Mouse (Mus musculus) stomach, postnatal 0 days (tissue): ENCODE data around the gene Mup8. TPM values are rescaled to one million over a fixed set of nuclear protein-coding genes. Genes with fewer than 3 reads are reported as not detected.
"Not testable (repeated sequence)": the region's sequence is repeated elsewhere in the genome, so short reads cannot be mapped to it uniquely, and the experiment has no call there.

Experiments used
- ATAC-seq: fragments of 200-750 bp; cut with Nextera tagmentation; 2 replicates; pipeline ENCODE4 v1.8.0; 2017; ENCODE audit not compliant: low FRiP score, low TSS enrichment
- DNase-seq: peaks from one replicate; pipeline ENCODE4 v3.0.0-alpha.2; 2016; ENCODE audit warnings: low spot score
- H3K27ac ChIP-seq: fragments of 300-500 bp; sonication (generic); replicated peaks from 2 replicates; pipeline ENCODE4 v1.5.1; 2014; ENCODE audit warnings: mild to moderate bottlenecking, control low read depth
- H3K27me3 ChIP-seq: fragments of 300-500 bp; sonication (generic); 2 replicates; pipeline ENCODE4 v1.6.1; 2014; ENCODE audit warnings: low read length; ENCODE audit not compliant: control insufficient read depth, insufficient read depth
- H3K36me3 ChIP-seq: fragments of 300-500 bp; sonication (generic); 2 replicates; pipeline ENCODE4 v1.6.1; 2014; ENCODE audit warnings: low read length, mixed read lengths; ENCODE audit not compliant: control insufficient read depth, insufficient read depth
- H3K4me1 ChIP-seq: fragments of 300-500 bp; sonication (generic); replicated peaks from 2 replicates; pipeline ENCODE4 v1.6.1; 2014; ENCODE audit warnings: antibody characterized with exemption; ENCODE audit not compliant: control insufficient read depth, insufficient read depth
- H3K4me2 ChIP-seq: fragments of 300-500 bp; sonication (generic); replicated peaks from 2 replicates; pipeline ENCODE4 v1.6.1; 2014; ENCODE audit warnings: low read depth, mild to moderate bottlenecking, control low read depth, moderate library complexity
- H3K4me3 ChIP-seq: fragments of 300-500 bp; sonication (generic); 2 replicates; pipeline ENCODE4 v1.5.1; 2014; ENCODE audit warnings: low read depth, low read length, control low read depth
- H3K9ac ChIP-seq: fragments of 300-500 bp; sonication (generic); 2 replicates; pipeline ENCODE4 v1.6.1; 2014; ENCODE audit warnings: mild to moderate bottlenecking, low read length, control low read depth, mixed read lengths
- H3K9me3 ChIP-seq: fragments of 300-500 bp; sonication (generic); 2 replicates; pipeline ENCODE4 v1.6.1; 2016; ENCODE audit warnings: low read length; ENCODE audit not compliant: control insufficient read depth
- WGBS: fragments of 180-500 bp; shearing (Covaris S2); extraction: QIAGEN DNeasy Blood & Tissue Kit; methylation state at CpG from one replicate; pipeline ENCODE4 v1.1.7; 2014; 5-methylcytosine and 5-hydroxymethylcytosine counted together
- polyA plus RNA-seq: library from polyadenylated mRNA; unstranded; fragments of >200 nt; fragmentation: Nextera tagmentation; extraction: Ambion mirVana; gene quantifications from 2 replicates; pipeline ENCODE4 v1.2.1, GENCODE M21; 2015

Mup8 gene
- not detected in 2 replicates for polyA plus RNA-seq

- not testable (repeated sequence) for H3K4me3 ChIP-seq, H3K9me3 ChIP-seq, H3K9ac ChIP-seq, H3K4me2 ChIP-seq, ATAC-seq, H3K27me3 ChIP-seq, DNase-seq, H3K27ac ChIP-seq, H3K4me1 ChIP-seq, H3K36me3 ChIP-seq
- WGBS, result 80% methylated on average over 2 of the region's 3 CpGs
Measured at GRCm38 (mm10) chr4:60222499-60222898, at the start of gene Mup8. TSS of gene Mup8 (minus strand) at chr4:60222599.

GRCm38 (mm10) chr4:60265977-60266770, 43.8 kb upstream of the Mup8 start:
- not testable (repeated sequence) for DNase-seq, H3K4me2 ChIP-seq, H3K27me3 ChIP-seq, H3K4me3 ChIP-seq, H3K4me1 ChIP-seq, H3K9ac ChIP-seq, H3K9me3 ChIP-seq, H3K36me3 ChIP-seq, H3K27ac ChIP-seq, ATAC-seq
- WGBS, result 80% methylated on average over 9 of the region's 11 CpGs

GRCm38 (mm10) chr4:60262706-60263105, 40.3 kb upstream of the Mup8 start:
- H3K36me3 ChIP-seq, H3K9ac ChIP-seq, H3K4me1 ChIP-seq, ATAC-seq, H3K4me3 ChIP-seq, H3K9me3 ChIP-seq, DNase-seq, H3K27ac ChIP-seq, H3K4me2 ChIP-seq, H3K27me3 ChIP-seq: not testable (repeated sequence)
- 91% methylated on average over 3 of the region's 4 CpGs for WGBS

Other genes with a start within 250 kb of the Mup8 start
- gene Mup7, start 152.1 kb downstream of the Mup8 start, polyA plus RNA-seq, result not detected in 2 replicates
- not detected in 2 replicates for gene Mup2, start 68.3 kb downstream of the Mup8 start, polyA plus RNA-seq
- not detected in 2 replicates for gene Mup9, start 199.4 kb upstream of the Mup8 start, polyA plus RNA-seq